Mouse (Mus musculus) liver, postnatal 0 days (tissue): Measurements from ENCODE around the gene Wdr12.

ENCODE experiments used
- CTCF ChIP-seq: sonication (generic); IDR thresholded peaks from 2 replicates; pipeline ENCODE4 v1.5.1; 2016; ENCODE audit warnings: antibody characterized with exemption, low read depth
- EP300 ChIP-seq: IDR thresholded peaks from 2 replicates; pipeline ENCODE4 v1.6.1; 2016; ENCODE audit warnings: antibody characterized with exemption, low read depth, mild to moderate bottlenecking

- TF ChIP-seq CTCF (no peak), EP300 (no peak)
Observed at GRCm38 (mm10) chr1:60076411-60076810, 22.0 kb downstream of the Wdr12 start.
